Mouse (Mus musculus) ES-Bruce4 (cell line): ENCODE results near the gene Ttc39b.

Experiments
- CTCF ChIP-seq: IDR thresholded peaks from one replicate; pipeline ENCODE4 v1.8.1; 2011; ENCODE audit warnings: low read depth, low read length
- EP300 ChIP-seq: IDR thresholded peaks from 2 replicates; pipeline ENCODE4 v1.6.1; 2011; ENCODE audit warnings: low read depth, low read length; ENCODE audit not compliant: insufficient read depth
- POLR2A ChIP-seq: IDR thresholded peaks from one replicate; pipeline ENCODE4 v1.8.1; 2011; ENCODE audit warnings: low read length; ENCODE audit not compliant: insufficient read depth

DNA sequence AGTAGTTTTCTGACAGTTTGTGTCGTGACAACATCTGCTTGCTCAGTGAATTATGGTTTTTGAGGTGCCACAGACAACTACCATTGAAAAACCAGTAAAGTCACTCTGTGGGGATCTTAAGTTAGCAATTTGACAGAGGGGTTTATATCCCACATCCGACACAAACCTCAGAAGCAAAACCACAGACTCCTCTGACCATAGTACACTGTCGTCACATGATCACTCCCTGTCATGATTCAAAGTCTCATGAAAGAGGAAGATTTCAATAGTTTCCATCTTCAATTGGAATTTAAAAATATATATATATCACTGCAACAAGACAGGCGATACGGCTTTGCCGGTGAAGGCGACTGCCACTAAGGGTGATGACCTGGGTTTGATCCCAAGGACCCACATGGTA lies 89.9 kb downstream of the Ttc39b start:
- TF ChIP-seq CTCF: no peak
- no peak for TF ChIP-seq POLR2A
- TF ChIP-seq EP300: no peak
